Mouse (Mus musculus) spleen, postnatal 10 days (tissue): ENCODE data around the gene 4933427I04Rik.
A peak's percentile ranks its signal among the peaks of the same experiment; 100 is the strongest.

Experiments used
- DNase-seq, 2 experiments: peaks; one replicate each; pipeline ENCODE4 v3.0.0; 2021 to 2022; ENCODE audit warnings: low spot score in 2 of 2

Gene 4933427I04Rik

DNA sequence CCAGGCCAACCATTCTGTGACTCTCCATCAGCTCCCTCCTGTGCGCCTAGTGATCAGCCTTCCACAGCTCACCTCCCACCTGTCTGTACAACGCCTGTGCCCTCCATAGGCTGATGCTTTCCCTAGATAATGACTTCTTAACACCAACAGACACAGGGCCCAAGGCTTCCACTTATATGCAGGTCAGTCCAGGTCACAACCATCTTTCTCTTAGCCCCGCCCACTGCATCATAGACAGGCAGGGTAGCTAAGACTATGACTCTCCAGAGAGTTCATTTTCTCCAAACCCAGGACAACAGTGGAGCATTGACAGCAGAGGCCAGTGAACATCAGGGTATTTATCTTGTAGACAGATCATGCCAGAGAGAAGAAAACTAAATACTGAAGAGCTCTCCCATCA, at the start of gene 4933427I04Rik:
TSS of gene 4933427I04Rik (plus strand) at position 301 of the 400 bp plus-strand sequence.
- DNase-seq, result no peak

DNA sequence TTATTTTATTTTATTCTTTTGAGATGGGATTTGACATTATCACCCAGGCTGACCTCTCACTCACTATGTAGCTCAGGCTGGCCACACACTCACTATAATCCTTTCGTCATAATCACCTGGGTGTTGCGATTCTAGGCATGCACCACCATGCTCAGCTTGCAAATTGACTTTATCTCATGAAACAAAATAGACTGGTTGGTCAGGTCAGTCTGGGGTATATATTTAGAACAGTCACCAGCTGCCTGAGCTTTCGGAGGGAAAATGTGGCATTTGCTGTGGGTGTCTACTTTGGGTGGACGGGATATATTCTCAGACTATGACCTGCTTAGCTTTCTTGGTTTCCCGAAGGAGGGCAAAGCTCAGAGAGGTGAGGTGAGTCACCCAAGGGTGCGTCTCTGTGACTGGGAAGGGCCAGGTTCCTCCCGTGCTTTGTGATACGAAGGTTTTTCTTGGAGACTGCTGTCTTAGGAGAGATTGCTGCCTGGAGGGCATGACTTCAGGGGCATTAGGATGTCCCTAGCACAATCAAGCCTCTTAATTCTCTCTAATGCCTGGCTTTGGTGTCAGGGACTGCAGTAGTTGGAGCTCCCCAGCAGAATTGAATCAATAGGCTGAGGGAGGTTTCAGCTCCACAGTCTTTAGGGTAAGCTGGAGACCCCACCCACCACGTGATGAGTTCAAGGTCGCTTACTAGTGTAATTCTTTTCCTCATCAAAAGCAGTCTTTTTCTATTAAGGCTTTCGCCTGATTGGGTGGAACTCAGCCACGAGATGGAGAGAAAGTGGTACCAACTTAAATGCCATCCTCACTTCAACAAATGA, 48.8 kb upstream of the 4933427I04Rik start:
- DNase-seq, result no peak

DNA sequence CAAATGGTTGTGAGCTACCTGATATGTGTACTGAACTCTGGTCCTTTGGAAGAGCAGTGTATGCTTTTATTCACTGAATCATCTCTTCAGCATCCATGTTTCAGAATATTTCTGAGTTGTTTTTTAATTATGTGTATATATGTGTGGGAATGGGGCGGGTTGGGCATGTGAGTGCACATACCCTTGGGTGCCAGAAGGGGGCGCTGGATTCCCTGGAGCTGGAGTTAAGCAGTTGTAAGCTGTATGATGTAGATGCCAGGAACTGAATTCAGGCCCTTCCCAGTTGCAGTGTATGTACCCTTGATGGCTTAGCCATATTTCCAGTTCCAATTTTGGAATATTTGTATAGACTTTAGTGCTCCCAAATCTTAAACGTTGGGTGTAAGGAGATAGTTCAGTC, 47.0 kb upstream of the 4933427I04Rik start:
- no peak for DNase-seq

DNA sequence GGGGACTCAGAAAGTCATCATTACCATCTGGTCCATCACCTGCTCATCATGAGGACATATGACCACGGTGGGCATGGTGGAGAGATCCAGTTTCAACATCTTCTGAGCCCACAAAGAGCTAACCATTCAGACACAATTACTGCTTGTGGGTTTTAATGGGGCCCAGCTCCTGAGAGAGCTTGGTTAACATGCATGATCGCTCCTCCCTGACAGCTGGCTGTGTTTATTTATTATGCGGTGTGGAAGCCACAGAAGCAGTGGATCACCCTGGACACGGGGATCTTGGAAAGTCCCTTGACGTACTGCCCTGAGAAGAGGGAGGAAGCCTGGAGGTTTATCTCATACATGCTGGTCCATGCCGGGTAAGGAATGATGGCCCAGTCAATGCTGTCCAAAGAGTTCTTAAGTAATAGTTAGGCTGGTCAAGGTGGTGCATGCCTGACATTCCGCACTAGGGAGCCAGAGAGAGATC, 45.4 kb upstream of the 4933427I04Rik start:
- no peak for DNase-seq

DNA sequence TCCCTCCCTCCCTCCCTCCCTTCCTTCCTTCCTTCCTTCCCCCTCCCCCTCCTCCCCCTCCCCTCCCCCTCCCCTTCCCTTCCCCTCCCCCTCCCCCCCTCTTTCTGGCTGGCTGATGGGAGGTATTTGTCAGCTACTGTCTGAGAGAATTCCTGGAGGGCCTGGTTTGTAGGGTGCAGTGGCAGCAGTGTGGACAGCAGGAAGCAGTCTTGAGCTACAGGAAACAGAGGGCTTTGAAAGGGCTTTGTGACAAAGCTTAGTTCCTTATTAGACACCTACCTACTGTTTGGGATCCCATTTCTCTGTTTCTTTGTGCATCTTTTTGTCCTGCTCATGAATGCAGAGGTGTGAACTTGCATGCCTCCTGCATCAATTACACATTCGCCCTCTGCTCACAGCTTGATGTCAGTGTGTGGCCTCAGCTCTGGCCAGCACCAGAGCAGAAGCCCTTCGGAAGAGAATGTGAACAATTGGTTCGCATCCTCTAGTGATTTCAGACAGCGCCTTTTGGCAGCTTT, 40.3 kb upstream of the 4933427I04Rik start:
- DNase-seq, result no peak

DNA sequence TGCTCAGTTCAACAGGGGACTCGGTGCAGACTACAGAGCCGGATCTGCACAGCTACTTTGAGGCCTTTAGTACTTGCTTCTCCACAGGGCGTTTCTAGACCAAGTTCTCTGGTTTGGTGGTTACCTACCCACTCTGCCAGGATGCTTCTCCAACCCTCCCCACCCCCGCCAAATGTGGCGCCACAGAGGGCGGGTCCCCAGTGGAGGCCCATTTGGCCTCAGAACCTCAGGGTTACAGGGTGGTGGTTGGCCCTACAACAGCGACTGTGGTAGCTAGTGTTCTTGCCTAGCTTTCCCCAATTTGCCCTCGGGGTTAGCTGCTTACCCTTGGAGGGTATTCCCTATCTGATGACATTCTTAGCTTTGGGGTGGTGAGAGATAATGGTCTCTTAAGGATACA, 17.4 kb upstream of the 4933427I04Rik start:
- no peak for DNase-seq

DNA sequence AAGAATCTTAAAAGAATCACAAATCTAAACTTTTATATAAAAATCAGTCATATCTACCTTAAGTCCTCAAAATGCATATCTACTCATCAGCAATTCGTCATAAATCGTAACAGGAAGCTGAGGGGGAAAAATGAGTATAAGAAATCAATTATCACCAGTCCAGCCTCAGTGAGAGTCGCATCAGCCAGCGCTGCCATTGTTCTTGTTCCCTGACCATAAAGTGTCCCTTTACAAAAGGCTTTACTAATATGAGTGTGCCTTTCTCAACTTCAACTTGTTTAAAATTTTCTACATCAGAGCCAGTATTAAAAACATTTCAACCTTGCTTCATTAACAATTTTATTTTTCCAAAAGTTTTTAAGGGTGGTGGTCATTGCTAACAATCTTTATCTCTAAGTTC, 2.6 kb upstream of the 4933427I04Rik start:
- DNase-seq, result no peak

DNA sequence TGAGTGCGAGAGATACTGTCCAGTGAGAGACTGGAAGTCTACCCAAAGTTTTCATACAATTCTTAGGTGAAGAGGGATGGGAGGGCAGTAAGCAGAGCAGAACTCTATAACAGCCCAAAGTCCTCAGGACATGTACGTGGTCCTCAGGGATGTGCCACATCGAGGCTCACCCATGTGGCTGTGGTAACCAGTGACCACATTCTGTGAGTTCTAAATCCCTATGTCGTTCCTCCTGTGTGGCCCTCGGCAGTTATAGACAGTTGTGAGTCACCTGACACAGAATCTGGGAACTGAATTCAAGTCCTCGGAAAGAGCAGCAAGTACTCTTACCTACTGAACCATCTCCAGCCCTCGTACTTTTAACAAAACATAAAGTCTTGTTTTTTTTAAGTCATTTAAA, 1.4 kb upstream of the 4933427I04Rik start:
- DNase-seq, result no peak

DNA sequence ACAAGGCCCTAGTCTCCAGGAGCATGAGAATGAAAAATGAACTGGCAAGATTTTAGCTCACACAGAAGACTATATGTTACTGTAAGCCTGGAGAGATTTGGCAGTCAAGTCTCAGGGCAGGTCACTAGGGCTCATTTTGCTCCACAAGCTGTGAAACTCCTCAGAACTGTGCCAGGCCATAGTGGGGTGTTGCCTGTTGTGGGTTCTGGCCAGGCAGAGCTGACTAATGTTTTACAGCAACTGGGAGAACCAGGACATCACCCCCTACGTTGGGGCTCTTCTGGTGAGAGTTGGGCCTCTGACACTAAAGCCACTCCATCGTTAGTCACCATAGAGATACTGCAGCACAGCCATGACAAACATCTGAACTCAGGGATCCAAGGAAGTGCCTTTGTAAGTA, 324 bp downstream of the 4933427I04Rik start:
- DNase-seq, result no peak

DNA sequence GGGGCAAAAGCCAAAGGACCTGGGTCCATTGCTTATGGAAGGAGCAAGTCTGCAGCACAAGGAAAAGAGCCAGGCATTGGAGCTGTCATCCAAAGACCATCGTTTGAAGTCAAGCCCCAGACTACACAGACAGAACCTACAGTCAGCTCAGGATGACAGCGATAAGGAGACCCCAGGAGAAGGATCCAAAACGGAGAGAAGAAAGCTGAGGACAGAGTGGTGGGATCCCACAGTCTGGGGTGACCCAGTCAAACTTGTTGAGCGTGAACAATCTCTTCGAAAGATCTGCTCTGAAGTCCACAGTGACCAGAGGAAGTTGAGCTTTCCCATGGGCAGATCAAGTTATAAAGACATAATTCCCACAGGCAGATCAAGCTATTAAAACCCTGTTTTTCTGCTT, 1.1 kb downstream of the 4933427I04Rik start:
- DNase-seq, result no peak

DNA sequence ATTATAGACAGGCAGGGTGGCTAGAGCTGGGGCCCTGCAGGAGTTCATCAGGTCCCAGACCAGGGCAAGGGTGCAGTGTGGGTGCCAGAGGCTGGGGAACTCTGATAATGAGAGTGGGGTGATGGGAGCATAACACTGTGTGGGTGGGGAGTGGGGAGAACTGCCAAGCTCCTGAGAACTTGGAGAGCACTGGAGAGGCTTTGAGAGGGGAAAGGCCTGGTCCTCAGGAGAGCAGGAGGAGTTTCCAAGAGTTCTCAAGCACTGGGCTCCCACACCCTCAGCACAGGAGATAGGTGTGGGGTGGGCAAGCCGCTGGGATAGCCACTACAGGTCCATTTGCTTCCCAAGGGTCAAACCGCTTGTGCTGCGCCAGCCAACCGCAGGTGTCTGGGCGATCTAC, 34.2 kb downstream of the 4933427I04Rik start:
- no peak for DNase-seq

DNA sequence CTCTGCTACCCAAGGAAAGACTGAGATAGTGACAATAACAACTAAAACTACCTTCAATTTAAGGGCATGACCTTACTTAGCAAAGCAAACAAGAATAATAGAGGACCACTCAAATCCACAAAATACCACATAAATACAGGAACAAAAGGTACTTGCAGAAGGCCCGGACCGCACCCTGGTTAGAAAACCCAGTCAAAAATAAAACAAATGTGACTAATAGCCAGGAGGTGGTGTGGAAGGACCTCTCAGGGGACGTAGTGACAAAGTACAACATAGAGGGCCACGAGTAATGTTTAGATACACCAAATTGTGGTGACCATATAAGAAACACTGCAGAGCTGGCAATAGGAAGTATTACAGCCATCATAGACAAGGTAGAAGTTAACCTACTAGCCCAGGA, 34.8 kb downstream of the 4933427I04Rik start:
- no peak for DNase-seq

DNA sequence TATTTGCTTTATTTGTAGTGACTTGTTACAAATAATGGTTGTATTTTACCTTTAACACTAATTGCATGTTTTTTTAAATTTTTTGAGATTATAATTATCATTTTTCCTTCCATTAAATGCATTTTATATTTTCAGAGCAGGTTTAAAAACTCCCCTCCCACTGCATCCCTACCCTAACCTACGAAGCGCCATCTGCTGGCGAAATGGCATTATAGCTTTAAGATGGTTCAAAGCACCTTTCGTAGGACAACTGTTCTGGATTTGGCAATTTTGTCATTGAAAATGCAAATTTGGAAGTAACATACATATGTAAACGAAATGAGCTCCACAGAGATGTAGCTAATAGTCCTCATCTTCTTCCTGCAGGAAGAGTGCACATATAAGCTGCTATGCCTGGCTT, 39.2 kb downstream of the 4933427I04Rik start:
- peak in 1 of 2 experiments; percentile 69 for DNase-seq

DNA sequence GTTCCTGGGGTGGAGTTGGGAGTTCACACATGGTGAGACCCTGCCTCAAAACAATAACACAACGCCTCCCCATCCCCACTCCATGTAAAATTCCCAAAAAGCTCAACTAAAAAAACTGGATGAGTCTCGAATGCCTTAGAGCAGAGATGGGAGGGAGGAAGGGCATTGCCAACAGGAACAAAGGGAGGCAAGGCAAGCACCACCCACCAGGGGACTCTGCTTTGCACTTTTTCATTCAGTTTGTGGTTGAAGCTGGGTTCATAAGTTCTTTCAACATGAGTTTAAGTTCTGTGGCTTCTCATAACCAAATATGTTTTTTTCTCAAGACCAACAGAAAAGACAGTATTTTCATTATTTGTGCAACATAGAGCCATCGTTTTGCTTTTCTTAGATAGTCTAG, 44.0 kb downstream of the 4933427I04Rik start:
- no peak for DNase-seq

DNA sequence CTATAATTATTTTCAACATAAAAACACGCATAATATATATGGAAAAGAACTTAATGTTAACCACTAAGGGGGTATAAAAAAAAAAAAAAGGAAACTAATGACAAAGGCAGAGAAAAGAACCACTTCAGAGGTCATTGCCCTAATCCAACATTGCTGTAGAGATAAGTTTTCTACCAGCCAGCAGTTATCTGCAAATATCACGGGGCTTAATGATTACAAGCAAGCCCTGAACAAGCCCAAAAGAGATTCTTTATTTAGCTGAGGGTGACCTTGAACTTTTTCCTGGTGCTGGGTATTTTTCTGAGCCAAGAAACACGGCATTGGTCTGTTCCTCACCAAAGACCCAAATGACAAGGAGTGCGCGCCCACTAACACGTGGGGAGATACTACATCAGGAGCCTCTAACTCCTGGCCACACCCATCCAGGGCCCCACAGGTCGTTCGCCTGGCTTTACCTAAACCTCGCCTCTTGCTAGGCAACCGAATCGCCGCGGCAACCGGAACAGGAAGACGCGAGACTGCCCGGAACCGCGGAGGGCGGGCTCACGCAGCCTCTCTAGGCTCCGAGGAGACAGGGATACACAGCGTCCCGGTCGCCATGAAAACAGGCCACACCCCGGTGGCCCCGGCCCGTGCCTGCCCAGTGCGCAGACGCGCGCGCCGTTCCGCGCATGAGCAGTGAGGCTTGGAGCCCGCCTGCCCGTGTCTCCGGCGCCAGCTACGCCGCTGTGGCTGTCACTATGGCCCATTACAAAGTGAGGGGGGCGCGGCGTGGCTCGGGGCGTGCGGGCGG, 45.0 kb downstream of the 4933427I04Rik start, which contains the start of gene Mycbp:
TSS of gene Mycbp (plus strand) at position 500 of the 793 bp plus-strand sequence.
- peak; percentile 98 to 99 for DNase-seq

DNA sequence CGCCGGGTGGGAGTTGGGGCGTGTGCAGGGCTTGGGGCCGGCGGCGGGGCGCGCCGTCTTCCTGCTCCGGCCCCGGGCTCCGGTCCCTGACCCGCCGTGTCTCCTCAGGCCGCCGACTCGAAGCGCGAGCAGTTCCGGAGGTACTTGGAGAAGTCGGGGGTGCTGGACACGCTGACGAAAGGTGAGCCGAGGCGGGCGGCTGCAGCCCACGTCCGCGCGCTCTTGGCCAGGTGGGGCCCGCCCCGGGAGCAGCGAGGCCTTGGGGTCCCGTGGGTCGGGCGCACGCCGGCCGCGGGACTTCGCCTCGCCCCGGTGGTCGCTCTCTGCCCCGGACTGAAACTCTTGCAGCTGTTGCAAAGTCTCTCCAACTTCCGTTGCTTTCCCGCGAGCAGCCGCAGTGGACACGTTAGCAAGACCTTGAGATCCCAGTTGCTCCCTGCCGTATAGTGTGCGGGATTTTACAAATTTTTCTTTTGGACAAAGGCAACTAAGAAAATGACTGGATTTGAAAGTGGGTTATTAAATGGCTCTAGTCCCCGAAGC, 45.7 kb downstream of the 4933427I04Rik start:
- DNase-seq, result no peak

DNA sequence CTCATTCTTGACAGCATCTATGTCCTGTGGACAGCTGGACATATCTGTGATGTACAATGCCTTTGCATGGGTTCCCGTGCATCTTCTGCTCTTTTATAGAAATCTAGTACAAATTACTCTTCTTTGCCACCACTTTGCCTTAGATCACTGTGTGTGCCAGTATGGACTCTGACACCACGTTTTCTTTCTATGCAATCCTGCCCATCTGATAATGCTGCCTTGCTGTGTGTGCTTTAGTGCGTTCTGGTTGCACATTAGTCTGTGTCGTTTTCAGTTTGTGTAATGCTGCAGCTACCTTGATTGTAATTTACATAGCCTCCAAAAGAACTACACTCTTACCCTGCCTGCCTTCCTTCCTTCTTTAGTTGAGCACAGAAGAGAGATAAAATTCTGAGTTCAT, 52.0 kb downstream of the 4933427I04Rik start:
- DNase-seq, result no peak

DNA sequence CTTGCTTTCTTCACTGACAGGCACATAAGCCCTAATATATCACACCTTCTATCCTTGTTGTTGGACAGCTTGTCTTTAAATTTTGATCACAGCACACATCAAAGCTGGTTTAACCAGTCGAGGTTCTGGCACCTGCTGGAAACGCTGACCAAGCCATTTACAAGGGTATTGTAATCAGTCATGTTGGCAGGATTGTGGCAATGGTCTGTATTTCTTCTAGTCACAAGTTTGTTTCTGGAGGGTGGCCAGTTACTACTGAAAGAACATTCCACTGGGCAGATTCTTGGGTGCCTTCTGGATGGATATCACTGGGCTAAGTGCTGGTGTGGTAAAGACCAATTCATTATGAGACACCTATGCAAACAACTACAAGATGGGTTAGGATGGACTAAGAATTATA, 53.0 kb downstream of the 4933427I04Rik start:
- no peak for DNase-seq
